Mouse (Mus musculus) limb, embryonic 12.5 days (tissue): ENCODE data around the gene Gm10837. TPM values are rescaled to one million over a fixed set of nuclear protein-coding genes. Genes with fewer than 3 reads are reported as not detected.

Experiments
- ATAC-seq: fragments of 200-750 bp; cut with Nextera tagmentation; 2 replicates; pipeline ENCODE4 v1.8.0; 2017; ENCODE audit warnings: low read depth, moderate TSS enrichment; ENCODE audit not compliant: insufficient number of reproducible peaks, insufficient read depth, low FRiP score, low TSS enrichment
- H3K27ac ChIP-seq: fragments of 300-500 bp; sonication (generic); 2 replicates; pipeline ENCODE4 v1.5.1; 2016; ENCODE audit warnings: mild to moderate bottlenecking, moderate library complexity
- H3K27me3 ChIP-seq: fragments of 300-500 bp; sonication (generic); 2 replicates; pipeline ENCODE4 v1.6.1; 2016; ENCODE audit warnings: mild to moderate bottlenecking, moderate library complexity
- H3K36me3 ChIP-seq: fragments of 300-500 bp; sonication (generic); 2 replicates; pipeline ENCODE4 v1.6.1; 2016; ENCODE audit warnings: mild to moderate bottlenecking, moderate library complexity
- H3K4me1 ChIP-seq: fragments of 300-500 bp; sonication (generic); replicated peaks from 2 replicates; pipeline ENCODE4 v1.6.1; 2016
- H3K4me2 ChIP-seq: fragments of 300-500 bp; sonication (generic); 2 replicates; pipeline ENCODE4 v1.6.1; 2016; ENCODE audit warnings: mild to moderate bottlenecking, moderate library complexity
- H3K4me3 ChIP-seq: fragments of 300-500 bp; sonication (generic); replicated peaks from 2 replicates; pipeline ENCODE4 v1.5.1; 2016; ENCODE audit warnings: mild to moderate bottlenecking
- H3K9ac ChIP-seq: fragments of 300-500 bp; sonication (generic); replicated peaks from 2 replicates; pipeline ENCODE4 v1.6.1; 2016; ENCODE audit warnings: mild to moderate bottlenecking, moderate library complexity
- H3K9me3 ChIP-seq: fragments of 300-500 bp; sonication (generic); 2 replicates; pipeline ENCODE4 v1.6.1; 2016; ENCODE audit warnings: mild to moderate bottlenecking, moderate library complexity
- WGBS: fragments of 180-500 bp; shearing (Covaris S2); methylation state at CpG from one replicate; pipeline ENCODE4 v1.1.7; 2016; 5-methylcytosine and 5-hydroxymethylcytosine counted together
- polyA plus RNA-seq: library from polyadenylated mRNA; unstranded; fragments of >200 nt; fragmentation: Nextera tagmentation; extraction: Ambion mirVana; gene quantifications from 2 replicates; pipeline ENCODE4 v1.2.1, GENCODE M21; 2016

Gm10837 gene
- polyA plus RNA-seq, 1 experiment from 2014 or later, result 0.18 TPM

DNA sequence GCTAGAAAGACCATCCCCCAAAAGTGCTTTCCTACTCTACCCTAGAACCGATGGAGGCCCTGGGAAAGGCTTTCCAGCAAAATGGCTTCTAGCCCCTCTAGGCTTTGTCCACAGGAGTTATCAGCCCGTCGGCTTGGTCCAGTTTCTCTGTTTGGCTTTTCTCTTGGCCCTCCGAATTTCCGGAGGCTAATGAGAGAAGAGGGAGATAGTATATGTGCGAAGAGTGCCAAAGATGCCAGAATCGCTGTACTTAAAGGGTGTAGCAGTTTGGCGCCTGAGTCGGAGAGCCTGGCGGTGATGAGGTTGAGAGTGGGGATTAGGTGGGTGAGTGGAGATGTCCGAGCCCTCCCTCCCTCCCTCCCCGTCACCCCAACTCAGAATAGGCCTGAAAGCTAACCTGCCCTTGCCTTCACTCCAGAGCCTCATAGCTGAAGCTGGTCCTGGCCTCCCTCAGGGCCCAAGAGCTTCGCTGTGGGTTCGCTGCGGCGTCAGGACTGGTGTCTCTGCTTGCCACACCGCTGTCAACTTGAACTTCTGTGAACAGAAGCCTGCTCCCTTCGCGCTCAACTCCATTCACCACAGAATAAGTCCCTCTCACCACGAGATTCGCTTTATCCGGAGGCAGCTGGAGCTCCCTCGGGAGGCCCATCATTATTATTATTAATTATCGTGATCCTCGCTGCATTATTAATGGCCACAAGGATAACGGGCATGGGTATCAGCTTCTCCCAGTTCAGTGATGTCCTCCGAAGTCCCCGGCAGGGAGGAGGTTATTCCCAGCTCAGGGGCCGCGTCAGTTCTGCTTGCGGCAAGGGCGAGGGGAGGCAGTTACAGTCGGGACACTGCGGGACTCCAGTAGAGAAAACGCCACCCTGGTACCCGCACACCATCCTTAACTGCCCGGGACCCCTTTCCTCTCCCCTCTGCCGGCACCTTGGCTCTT, 8.0 kb upstream of the Gm10837 start:
- H3K4me1 ChIP-seq, result peaks cover 62% of the 10 kb centered on the region
- H3K9me3 ChIP-seq, result no peaks in the 10 kb centered on the region
- no peak for ATAC-seq
- WGBS, result under 1% methylated on average over 37 of the region's 38 CpGs
- H3K4me2 ChIP-seq, result peak overlapping the region; percentile 49
- peak overlapping the region; percentile 52 for H3K9ac ChIP-seq
- H3K4me3 ChIP-seq, result peak overlapping the region; percentile 19
- no peaks in the 10 kb centered on the region; the same call in 1 of the 2 replicates for H3K36me3 ChIP-seq
- H3K27ac ChIP-seq, result 0 out of 2 replicates have a peak overlapping the region, but pooled peaks have one; percentile 47
- peaks cover 64% of the 10 kb centered on the region for H3K27me3 ChIP-seq

DNA sequence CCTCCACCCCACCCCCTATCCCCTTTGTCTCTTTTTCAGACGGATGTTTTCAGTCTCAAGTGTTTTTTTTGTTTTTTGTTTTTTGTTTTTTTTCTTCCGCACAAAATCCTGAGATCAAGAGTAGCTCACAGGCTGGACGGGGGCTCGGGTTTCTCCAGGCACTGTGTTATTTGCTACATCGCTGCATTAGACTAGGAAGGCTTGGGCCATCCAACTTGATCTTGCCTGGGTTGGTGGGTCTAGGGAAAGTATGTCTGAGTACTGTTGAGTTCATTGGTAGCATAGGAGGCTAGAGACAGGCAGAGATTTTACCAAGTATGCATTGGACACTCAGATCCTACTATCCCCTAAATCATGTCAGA, 7.4 kb upstream of the Gm10837 start:
- Histone ChIP-seq H3K4me1 (peaks cover 65% of the 10 kb centered on the region), H3K4me2 (peak overlapping the region; percentile 49), H3K27ac (no peak overlapping the region), H3K9ac (peak overlapping the region; percentile 52; the same call in 1 of the 2 replicates), H3K27me3 (peaks cover 65% of the 10 kb centered on the region), H3K36me3 (no peaks in the 10 kb centered on the region; the same call in 1 of the 2 replicates), H3K4me3 (no peak overlapping the region; the same call in 1 of the 2 replicates), H3K9me3 (no peaks in the 10 kb centered on the region)
- no peak for ATAC-seq
- 3% methylated on average over 5 of the region's 5 CpGs for WGBS

DNA sequence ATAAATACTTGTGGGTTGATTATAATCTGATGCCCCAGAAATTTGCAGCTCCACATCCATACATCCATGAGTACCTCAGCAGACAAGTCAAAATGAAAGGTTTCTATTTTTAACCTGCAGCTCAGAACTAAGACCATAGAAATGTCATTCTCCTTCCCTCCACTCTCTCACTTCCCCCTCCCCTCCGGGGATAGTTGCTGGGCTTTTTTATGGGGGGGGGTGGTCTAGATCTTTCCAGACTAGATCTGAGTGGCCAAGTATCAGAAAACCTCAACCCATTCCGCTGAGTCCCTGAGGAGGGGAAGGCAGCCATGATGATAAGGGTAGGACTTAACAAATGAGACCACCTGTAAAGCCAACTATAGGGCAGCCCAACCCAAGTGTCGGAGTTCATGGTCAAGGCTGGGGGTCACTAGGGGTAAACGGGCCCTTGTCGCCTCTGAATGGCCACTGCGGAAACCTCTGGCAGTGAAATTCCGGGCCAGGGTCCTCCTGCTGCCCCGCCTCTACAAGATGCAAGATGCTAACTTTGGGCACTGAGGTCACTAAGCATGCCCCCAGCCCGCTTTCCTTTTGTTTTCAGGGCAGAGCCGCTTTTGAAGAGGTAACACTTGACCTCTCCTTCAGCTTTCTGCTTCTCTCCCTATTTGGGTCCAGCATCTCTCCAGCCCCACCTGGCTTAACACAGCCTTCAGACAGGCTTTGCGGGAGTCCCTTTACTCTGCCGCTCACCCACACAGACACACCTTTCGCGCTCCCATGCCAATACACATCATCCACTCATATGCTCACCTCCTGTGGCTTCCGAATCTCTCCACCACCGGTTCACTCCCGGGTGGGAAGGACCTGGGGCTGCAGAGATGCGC, 6.6 kb upstream of the Gm10837 start:
- Histone ChIP-seq H3K36me3 (no peaks in the 10 kb centered on the region; the same call in 1 of the 2 replicates), H3K9me3 (no peaks in the 10 kb centered on the region), H3K9ac (no peak overlapping the region), H3K4me1 (peaks cover 59% of the 10 kb centered on the region), H3K27me3 (peaks cover 58% of the 10 kb centered on the region), H3K27ac (no peak overlapping the region), H3K4me3 (no peak overlapping the region), H3K4me2 (peak overlapping the region; percentile 59)
- 4% methylated on average over 18 of the region's 18 CpGs for WGBS
- ATAC-seq, result no peak

DNA sequence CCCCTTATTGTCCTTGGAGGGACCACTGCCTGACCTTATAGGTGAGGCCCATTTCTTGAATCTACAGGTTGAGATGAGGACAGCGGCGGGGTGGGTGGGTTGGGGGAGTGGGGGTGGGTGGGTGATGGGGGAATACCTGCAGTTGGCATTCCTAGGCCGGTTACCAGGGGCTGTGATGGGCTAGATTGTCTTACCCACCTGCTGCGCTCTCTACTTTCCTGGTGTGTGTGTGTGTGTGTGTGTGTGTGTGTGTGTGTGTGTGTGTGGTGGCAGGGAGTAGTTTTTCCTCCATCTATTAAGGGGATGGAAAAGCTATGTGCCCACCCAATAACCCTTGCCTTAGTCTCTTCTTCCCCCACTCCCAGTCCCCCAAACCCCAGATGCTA, 5.9 kb upstream of the Gm10837 start:
- Histone ChIP-seq H3K4me1 (peaks cover 57% of the 10 kb centered on the region), H3K4me3 (no peak overlapping the region), H3K27me3 (peaks cover 54% of the 10 kb centered on the region), H3K27ac (peak overlapping the region; percentile 82), H3K9me3 (no peaks in the 10 kb centered on the region), H3K9ac (no peak overlapping the region), H3K36me3 (no peaks in the 10 kb centered on the region), H3K4me2 (peak overlapping the region; percentile 59)
- no peak for ATAC-seq
- WGBS, result 24% methylated on average over 4 of the region's 4 CpGs

DNA sequence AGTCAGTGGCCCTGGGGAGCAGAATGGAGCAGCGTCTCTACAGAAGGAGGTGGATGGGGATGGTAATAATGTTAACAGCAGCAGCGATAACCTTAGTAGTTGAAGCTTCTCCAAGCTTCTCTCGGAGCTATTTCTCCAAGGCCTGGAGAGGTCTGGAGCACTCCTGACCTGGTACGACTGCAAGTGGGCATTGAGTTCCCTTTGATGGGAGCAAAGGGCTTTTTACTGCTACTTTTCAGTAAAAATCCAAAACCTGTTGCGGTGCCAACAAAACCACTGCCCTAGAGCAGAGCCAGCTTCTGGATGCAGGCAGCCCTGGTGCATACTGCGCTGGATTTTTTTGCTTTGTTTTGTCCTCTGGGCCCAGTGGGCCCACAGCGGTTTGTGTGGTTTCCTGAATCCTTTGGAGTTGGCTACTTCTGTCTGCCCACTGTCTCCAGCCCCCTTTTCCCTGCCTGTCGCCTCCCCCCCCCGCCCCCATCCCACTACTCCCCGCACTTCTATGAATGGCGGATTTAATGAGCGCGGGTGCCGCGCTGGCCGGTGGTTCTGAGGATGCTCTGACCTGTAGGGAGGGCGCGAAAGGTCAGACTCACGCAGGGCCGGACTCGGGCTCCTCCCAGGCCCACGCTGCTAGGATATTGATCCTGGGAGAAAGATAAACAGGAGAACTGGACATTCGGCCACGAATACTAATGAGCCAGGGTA, 5.4 kb upstream of the Gm10837 start:
- 1% methylated on average over 24 of the region's 24 CpGs for WGBS
- Histone ChIP-seq H3K27me3 (peaks cover 54% of the 10 kb centered on the region), H3K9ac (peak overlapping the region; percentile 51; the same call in 1 of the 2 replicates)

DNA sequence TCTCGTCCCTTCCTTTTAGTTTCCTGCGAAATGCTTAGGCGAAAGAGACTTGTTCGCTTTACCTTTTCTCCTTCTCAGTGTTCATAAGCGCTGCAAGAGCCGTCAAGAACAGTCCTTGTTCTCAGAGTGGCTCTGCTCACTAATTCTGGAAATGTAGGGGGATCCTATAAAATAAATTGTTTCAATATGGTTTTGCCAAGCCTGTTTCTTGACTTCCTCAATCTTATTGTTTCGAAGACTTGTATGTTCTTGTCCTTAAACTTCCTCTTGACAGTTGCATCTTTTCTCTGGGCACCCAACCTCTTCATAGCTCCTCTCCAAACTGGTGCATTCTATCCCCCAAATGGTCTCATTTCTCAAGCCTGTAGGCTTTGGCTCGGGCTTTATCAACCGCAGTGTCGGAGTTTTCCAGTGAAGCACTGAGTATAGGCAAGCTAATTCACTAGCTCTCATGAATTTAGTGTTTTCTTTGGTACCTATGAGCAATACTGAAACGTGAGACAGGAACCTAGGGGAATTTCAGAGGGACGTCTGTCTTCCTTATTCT, 4.7 kb upstream of the Gm10837 start:
- Histone ChIP-seq H3K9me3 (no peaks in the 10 kb centered on the region), H3K4me3 (peak overlapping the region; percentile 24), H3K4me1 (peaks cover 61% of the 10 kb centered on the region), H3K27me3 (peaks cover 56% of the 10 kb centered on the region), H3K27ac (peak overlapping the region; percentile 82), H3K9ac (peak overlapping the region; percentile 51; the same call in 1 of the 2 replicates), H3K4me2 (peak overlapping the region; percentile 59), H3K36me3 (no peaks in the 10 kb centered on the region)
- 2% methylated on average over 12 of the region's 12 CpGs for WGBS
- ATAC-seq, result no peak

More for the DNA sequence above, 5.4 kb upstream of the Gm10837 start:
- peak overlapping the region; percentile 59 for H3K4me2 ChIP-seq
- H3K27ac ChIP-seq, result peak overlapping the region; percentile 82
- no peaks in the 10 kb centered on the region for H3K9me3 ChIP-seq
- H3K4me3 ChIP-seq, result peak overlapping the region; percentile 24
- peaks cover 57% of the 10 kb centered on the region for H3K4me1 ChIP-seq
- H3K36me3 ChIP-seq, result no peaks in the 10 kb centered on the region
- no peak for ATAC-seq

DNA sequence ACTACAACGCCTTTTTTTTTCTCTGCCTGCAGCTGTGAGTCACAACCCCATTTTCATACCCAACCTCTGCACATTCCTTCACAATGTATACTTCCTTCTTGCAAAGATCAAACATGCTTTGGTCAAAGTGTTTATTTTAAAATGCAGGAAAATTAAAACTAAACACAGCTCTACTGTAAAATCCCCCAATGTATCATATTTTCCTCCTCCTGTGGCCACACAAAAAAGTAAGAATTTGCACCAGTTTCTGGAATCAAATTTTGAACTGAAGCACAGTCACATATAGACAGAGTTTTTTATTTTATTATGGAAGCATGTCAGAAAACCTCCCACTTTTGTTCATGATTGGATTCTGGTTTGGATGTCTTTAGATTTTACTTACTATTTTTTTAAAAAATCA, 3.8 kb upstream of the Gm10837 start:
- Histone ChIP-seq H3K9ac (no peak overlapping the region), H3K36me3 (no peaks in the 10 kb centered on the region), H3K9me3 (no peaks in the 10 kb centered on the region), H3K27me3 (peaks cover 58% of the 10 kb centered on the region), H3K27ac (no peak overlapping the region), H3K4me1 (peaks cover 59% of the 10 kb centered on the region), H3K4me3 (no peak overlapping the region), H3K4me2 (no peak overlapping the region)
- 6% methylated on average over 1 of the region's 1 CpGs for WGBS
- ATAC-seq, result no peak

DNA sequence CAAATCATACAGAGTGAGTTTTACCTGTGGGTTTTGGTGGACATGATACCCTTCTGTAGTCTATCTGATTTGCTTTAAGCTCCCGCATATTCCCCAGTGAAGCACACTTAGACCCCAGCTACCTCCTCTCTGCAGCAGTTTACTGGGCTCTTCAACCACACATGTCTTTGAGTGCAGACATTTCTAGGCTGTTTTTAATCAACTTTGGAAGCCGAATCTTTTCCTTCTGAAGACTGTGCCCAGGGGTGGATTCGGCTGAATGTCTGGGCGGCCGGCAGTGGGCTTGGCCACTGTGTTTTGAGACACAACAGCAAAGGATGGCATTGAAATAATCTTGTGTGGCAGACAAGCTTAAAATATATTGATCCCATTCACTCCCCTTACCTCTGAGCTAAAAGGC, 3.0 kb upstream of the Gm10837 start:
- Histone ChIP-seq H3K9ac (no peak overlapping the region), H3K27me3 (peaks cover 54% of the 10 kb centered on the region), H3K9me3 (no peaks in the 10 kb centered on the region), H3K27ac (no peak overlapping the region), H3K36me3 (no peaks in the 10 kb centered on the region), H3K4me2 (0 out of 2 replicates have a peak overlapping the region, but pooled peaks have one; percentile 15), H3K4me3 (no peak overlapping the region), H3K4me1 (peaks cover 52% of the 10 kb centered on the region)
- no peak for ATAC-seq
- WGBS, result under 1% methylated on average over 5 of the region's 5 CpGs

DNA sequence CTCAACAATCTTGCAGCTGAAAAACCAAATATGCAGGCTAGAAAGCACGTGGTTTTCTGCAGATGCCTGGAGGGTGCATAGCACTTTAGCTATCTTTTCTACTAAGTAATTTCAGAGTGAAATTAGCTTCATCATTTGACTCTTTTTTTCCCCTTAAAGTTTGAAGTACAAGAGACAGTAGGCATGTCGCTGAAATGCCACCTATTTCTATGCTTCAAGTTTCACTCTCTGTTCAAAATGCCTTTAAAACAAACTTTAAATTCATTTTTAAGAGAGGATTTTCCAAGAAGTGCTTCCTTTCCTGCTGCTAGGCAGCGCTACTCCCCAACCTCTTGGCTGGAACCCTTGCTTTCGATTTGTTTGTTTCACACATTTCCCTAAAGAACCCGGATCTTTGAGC, 1.3 kb upstream of the Gm10837 start:
- H3K27me3 ChIP-seq, result peaks cover 45% of the 10 kb centered on the region
- H3K36me3 ChIP-seq, result no peaks in the 10 kb centered on the region
- peaks cover 38% of the 10 kb centered on the region for H3K4me1 ChIP-seq
- no peak overlapping the region for H3K27ac ChIP-seq
- no peak for ATAC-seq
- no peak overlapping the region for H3K4me3 ChIP-seq
- no peak overlapping the region for H3K9ac ChIP-seq
- WGBS, result 0% methylated on average over 5 of the region's 5 CpGs
- no peaks in the 10 kb centered on the region for H3K9me3 ChIP-seq
- H3K4me2 ChIP-seq, result peak overlapping the region; percentile 77

DNA sequence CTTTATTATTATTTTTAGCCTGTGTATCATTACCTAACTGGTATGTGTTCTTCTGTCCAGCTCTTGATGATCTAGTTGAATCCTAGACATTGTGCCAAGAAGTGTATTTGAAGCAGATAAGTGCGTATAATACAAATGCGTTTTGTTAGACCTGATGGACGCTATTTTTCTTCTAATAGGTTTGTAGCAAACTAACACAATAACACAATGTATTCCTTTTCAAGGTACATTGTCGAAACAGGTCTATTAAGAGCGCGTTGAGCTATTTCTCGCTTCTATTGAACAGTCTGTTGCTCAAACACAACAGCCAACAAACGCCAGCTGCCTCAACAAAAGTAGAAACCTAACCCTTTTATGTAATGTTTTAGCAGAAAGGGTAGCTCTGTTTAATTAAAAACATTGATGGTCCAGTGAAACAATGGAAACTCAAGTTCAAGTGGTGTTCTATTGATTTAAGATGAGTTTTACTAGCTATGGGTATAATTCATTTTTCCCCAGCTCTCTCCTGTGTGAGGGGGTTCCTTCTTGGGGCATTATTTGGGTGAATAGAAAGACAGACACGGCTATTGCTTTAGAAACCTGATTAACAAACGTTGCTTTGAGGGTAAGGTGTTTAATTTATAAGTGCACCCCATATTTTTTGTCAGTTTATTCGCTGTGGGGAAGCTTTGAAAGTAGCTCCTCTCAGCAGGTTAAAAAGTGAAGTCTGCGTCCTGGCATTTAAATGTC, 536 bp upstream of the Gm10837 start:
- Histone ChIP-seq H3K4me2 (peak overlapping the region; percentile 77), H3K4me1 (peaks cover 30% of the 10 kb centered on the region), H3K36me3 (no peaks in the 10 kb centered on the region), H3K27ac (0 out of 2 replicates have a peak overlapping the region, but pooled peaks have one; percentile 72), H3K9me3 (no peaks in the 10 kb centered on the region), H3K9ac (peak overlapping the region; percentile 65; the same call in 1 of the 2 replicates), H3K4me3 (peak overlapping the region; percentile 43), H3K27me3 (peaks cover 37% of the 10 kb centered on the region)
- no peak for ATAC-seq
- 3% methylated on average over 12 of the region's 12 CpGs for WGBS
